Mouse (Mus musculus) lung, postnatal 0 days (tissue): Measurements from ENCODE around the gene Lrrc4b.

Experiments used
- CTCF ChIP-seq: IDR thresholded peaks from 2 replicates; pipeline ENCODE4 v1.5.1; 2016; ENCODE audit warnings: antibody characterized with exemption, mild to moderate bottlenecking
- EP300 ChIP-seq: IDR thresholded peaks from 2 replicates; pipeline ENCODE4 v1.6.1; 2016; ENCODE audit warnings: antibody characterized with exemption, mild to moderate bottlenecking, control low read depth

DNA sequence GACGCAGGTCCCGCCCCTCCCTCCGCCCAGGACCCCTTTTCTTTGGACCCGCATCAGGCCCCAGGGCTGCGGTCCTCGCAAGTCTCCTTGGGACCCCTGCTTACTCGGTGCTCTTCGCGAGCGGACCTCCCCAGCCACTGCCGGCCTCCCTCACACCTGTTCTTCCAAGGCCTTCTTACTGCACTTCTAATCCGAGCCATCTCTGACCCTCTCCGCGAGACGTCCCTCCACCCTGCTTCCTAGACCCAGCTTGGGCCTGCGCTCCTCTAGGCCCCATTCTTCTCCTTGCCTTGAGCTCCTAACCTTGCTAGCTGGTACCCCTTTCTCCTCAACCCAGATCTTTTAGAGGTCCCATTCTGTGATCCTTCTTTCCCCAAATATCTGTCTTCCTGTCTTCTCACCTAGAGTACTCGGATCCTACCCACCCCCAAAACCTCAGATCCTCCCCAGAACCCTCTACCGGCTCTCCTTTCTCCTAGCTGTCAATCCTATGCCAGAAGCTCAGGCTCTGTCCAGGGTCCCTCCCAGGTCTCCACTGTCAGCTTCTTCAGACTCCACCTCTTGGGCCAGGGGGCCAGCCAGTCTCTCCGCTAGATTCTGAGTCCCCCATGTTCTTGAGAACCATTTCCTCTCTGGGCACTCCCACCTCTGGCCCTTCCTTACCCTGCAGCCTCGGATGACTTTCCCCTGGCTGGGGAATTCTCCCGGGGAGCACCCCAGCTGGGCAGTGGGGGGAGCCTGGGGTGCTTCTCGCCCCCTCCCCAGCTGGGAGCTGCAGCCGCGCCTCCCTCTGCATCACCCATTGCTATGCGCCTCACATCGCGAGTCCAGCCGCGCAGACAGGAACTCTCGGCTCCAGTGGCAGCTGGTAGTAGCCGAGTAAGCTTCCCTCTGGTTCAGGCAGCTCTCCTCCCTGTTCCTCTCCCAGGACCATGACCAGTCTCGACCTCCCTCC, 993 bp downstream of the Lrrc4b start:
- TF ChIP-seq CTCF (no peak), EP300 (no peak)
